Mouse (Mus musculus): ENCODE measurements at regions not wholly inside any gene's neighbourhood (a gene's known extent, or its start where the extent isn't known, plus 50 kb on each side); places are given as distances from the start of the nearest gene placed in this dataset.

DNA sequence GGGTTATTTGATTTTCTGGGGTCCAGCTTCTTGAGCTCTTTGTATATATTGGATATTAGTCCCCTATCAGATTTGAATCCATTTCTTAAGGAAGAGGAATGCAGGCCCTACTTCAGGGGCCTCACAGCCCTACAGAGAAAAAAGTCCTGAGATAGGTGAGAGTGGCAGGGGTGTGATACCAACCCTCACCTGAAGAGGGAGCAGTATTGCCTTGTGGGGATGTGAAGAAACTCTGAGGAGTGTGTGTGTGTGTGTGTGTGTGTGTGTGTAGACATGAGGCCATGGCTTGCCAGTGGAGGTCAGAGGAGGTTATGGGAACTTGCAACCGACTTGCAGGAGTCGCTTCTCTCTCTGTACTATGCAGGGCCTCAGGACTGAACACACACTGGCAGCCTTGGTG is 141.2 kb downstream of the Tex29 start:
- peak; percentile 35 for DNase-seq

DNA sequence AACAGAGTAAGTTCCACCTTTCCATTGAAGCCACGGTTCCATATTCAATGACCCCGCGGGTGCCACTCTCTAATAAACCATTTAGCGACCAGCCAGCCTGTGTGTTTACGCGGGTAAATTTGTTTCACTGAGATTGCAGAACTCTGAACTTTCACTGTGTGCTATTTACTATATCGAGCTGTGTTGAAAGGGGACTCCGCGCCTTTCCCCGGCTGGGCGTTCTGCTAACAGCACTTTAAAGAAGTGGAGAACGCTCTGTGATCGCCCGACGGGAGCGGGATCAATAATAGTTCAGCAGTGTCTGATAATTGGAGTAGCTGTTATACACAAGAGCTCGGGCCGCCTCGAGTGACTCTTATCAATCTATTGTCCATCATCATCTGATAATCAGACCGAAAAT is 149.8 kb downstream of the Tex29 start:
- no peak for DNase-seq

DNA sequence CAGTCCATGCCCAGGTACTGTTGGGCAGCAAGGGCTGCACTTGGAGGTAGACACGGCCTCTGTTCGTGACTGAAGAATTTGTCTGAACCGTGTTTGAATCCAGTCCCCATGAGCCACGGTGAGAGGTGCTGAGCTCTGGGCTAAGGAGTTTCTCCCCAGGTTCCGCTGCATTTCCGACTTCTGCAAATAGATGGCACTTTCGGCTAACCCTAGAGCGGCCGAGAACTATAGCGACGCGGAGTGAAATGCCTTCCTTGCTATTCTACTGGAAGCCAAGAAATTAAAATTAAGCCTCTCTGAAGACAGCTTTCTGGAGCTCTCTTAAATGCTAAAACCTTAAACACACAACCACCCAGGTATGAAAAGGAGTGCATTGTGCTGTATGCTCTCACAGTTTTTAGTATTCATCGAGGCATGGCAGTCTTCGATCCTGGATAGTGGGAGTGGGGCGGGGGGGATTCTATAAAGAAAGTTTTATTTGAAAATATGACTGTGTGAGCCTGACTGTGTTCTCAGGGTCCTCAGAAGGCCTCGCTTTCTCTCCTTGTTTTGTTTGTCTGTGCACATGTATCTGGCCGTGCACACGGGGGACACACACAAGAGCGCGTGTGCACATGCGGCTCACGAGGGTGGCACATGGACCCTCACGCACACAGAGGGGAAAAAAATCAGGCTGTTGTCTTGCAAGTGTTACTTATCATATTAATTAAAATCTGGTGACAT is 159.6 kb downstream of the Tex29 start:
- peak; percentile 71 for DNase-seq

DNA sequence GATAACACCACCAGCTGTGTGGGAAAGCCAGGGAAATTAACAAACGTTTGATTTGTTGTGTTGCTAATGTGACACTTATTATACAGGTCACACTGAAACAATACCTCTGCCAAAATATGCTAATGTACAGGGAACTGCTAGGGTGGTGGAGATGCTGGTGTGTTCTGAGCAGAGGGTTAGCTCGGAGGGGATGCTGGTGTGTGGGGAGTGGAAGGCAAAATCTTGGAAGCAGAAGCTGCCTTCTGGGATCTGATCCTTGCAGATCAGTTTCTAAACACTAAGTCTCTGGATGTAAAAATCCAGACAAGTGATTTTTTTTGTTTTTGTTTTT is 160.2 kb downstream of the Tex29 start:
- no peak for DNase-seq

DNA sequence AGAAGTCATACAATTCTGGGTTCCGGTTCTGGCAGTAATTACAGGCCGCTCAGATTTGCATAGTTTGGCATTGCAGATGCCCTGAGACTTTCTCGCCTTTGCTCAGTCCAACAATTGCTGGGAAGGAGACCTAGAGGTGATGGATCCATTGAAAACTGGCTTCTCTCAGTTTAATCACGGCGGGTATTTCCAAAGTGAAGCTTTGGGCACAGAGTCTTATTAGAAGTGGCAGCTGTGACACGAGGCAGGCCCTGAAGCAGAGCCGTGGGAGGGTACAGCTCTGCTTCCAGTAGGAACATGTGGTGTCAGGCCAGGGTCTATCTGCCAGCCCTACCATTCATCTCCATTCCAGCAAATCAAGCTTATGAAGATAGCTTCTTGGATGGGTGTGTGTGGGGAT is 164.0 kb downstream of the Tex29 start:
- DNase-seq, result no peak

DNA sequence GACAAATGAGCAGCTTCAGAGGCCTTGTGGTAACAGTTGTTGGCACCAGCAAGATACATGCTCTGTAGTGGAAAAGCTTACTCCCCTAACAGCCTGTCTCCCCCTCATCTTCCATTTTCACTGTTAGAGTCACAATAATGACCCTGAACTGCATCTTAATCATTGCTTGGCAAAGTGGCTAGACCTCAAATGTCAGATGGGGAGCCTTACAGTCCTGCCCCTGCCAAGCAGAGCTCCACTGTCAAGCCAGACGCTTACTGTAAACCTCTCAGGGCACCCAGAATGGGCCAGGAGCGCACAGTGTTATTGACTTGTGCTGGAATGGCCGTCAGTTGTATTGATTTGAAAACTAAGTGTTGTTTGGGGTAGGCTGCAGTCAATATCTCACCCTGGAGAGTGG is 172.5 kb downstream of the Tex29 start:
- DNase-seq, result no peak

DNA sequence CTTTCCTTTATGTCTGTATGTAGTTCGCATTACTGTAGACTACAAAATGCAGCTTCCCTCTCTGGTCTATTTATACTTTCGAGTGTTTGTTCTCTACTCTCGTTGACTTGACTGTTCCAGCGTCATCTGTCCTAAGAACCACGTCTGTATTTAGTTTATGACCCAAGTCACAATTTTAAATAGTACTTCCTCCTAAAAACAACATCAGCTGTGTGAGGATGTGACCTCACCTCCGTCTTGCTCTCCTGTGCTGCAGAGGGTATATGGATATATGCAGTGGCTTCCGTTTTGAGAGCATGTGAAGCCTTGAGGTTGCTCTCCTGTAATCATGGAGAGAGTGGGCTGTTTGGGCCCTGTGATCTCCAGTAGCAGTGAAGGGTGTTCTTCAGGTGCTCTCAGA is 177.5 kb downstream of the Tex29 start:
- peak; percentile 36 for DNase-seq

DNA sequence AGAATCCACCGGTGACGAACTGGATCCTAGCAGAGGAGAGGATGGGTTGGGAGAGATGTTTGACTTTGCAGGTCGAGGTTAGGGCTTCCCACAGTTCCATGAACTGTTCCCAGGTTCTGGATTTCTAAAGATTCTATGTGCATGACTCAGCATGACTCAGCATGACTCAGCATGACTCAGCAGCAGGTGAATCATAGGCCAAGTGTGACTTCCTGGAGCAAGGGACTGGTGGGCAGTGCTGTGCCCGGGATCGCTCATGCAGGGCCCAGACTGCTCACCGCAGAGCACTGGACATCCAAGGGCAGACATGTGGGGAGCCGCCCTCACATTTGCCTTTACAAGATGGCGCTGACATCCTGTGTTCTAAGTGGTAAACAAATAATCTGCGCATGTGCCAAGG is 179.0 kb downstream of the Tex29 start:
- DNase-seq, result no peak

DNA sequence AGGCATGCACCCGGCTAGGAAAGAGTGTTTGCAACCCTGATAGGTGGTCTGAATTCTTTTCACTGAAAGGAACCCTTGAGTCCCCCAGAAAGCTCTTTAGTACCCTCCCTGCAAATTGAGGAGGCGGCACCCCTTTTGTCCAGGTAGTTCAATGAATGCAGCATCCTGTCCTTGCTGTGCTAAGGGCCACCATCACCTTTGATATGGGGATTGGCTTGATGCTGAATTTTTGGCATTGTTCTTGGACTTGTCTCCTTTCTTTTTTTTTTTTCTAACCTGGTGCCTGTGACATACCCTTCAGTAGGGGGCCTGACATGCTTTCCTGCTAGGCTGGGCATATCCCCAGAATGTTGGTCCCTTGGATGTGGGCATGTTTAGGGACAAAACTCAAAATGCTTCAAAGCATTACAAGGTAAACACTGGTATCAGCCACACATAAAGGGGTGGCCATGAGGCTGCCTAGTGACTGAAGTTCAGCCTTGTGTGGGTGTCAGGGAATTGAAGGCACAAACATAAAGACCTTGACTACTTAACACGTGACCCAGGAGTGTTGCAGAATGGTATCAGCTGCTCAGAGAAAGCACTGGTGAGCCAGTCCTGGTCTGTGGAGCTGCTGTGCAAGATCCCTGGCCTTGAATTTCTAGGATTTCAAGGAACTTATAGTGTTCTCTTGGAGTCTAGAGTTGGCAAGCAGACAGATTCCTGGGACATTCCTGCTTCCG is 183.6 kb downstream of the Tex29 start:
- no peak for DNase-seq

DNA sequence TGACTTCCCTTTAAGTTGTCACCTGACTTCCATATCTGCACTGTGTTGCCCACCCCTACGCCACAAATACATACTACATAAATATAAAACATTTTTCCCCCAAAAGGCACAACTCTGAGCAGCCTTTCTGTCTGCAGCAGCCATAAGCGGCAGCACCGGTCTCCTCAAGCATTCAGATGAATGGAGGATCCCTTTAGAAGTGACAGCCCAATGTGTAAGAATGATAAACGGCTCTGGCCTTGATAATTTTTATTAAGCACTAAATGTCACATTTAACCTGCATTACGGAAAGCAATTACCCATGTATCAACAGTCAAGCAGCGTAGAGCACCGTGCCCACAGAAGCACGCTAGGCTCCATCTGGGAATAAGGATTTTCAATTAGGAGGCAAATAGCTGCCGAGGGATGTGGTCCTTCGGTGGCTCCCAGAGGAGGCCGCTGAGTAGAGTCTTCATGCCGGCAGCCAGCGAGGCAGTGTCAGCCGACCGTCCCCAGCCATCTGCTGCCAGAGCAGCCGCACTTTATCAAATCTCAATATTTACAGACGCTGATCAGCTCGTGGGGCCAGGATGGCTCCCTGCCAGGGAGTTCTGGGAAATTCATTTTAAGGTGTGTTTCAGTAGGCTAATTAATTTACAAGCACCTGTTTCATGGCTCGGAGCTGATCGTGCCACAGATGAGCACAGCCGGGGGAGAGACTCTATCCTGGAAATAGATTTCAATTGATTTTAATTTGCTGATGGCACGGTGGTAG is 190.3 kb downstream of the Tex29 start:
- DNase-seq, result no peak

DNA sequence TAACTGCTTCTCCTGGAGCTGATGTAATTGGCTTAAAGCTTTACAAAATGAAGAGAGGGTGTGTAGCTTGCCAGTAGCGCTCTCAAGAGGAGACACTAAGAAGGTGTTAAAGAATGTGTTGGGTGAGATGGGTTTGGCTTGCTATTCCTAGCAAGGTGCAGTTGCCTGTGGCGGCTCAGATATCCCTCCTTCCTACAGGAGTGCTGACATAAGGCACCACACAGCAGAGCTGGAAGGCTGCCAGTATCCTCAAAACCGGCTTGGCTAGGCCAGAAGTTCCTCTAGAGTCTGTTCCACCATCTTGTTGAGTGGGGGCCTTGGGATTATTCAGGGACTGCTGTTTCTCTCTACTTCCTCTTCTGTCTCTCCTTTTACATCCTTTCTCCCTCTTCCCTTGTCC is 191.5 kb downstream of the Tex29 start:
- peak; percentile 51 for DNase-seq

DNA sequence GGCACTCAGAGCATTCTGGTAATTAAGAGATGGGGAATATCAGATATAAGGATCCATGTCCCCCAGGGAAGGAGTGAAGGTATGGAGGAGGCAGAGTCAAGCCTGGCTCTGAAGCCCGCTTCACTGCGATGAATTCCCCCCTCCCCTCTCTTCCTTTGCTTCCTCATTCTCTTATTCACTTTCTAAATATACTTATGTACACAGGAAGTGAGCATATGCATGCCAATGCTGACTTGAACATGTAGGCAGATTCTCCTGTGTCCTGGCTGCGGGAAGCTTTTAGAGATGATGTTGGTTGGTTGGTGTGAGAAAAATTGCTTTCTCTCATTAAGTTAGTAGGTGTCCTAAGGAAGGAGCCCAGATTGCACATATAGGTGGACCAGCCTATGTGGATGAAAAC is 192.1 kb downstream of the Tex29 start:
- no peak for DNase-seq

DNA sequence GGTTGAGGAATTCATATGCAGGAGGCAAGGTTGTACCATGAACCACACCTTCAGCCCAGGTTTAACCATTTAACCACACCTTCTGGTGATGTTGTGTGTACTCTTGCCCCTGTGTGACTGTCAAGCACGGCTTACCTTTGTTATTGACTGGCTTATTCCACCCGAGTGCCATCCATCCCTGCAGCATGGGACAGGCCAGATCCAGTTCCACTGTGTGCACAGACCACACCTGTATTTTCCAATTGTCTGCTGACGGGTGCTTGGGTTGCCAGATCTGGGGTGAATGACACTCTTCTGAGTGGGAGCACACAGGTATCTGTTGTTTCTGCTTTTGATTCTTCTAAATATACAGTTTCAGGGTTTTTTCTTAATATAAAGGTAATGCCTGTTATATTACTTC is 196.1 kb downstream of the Tex29 start:
- no peak for DNase-seq

DNA sequence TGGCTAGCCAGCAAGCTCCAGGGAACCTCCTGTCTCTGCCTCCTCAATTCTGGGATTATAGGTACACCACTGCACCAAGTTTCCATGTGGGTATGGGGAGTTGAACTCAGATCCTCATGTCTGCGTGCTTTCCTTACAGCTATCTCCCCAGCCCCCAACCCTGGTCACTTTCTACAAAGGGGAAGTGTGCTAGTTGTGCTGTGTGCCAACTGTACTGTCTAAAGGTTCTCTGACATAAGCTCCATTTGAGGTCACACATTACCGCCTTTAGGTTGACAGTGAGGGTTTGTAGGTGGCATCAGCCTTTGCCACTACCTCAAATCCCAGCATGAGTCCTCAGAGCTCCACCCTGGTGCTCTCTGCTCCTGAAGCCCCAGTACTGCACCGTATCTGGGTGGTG is 200.7 kb downstream of the Tex29 start:
- no peak for DNase-seq

DNA sequence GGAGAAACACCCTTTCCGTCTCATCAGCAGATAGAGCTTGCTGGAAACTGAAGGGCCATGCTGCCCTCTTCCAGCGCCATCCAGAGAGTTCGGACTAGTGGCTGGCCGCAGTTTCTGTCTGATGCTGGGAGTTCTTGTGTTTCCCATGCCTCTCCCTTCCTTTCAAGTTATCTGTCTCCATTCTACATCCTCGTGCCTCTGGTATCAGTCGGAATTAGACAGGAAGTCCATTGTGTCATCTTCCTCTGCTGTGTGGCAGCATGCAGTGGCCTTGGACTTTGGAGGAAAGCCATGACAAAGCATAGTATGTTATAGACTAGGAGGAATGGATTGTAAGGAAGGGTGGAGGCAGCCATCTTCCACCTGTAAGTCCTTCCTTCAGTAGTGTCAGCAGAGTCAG is 201.4 kb downstream of the Tex29 start:
- peak; percentile 65 for DNase-seq

DNA sequence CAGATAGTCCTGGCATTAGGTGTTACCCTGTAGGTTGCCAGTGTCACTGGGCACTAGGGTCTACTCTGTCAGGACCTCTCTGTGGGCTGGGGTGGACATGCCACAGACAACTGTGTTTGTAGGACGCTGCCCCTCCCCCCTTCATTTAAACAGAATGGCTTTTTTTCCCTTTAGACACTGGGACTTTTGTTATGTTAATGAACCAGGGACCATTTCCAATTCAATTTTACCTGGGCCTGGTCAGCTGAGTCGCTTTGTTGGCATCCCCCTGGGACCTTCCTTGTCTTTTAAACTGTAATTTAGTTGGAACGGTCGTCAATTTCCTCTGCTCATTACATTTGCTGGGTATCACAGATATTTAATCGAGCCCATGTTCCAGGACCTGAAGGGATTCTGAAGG is 210.6 kb downstream of the Tex29 start:
- DNase-seq, result no peak

DNA sequence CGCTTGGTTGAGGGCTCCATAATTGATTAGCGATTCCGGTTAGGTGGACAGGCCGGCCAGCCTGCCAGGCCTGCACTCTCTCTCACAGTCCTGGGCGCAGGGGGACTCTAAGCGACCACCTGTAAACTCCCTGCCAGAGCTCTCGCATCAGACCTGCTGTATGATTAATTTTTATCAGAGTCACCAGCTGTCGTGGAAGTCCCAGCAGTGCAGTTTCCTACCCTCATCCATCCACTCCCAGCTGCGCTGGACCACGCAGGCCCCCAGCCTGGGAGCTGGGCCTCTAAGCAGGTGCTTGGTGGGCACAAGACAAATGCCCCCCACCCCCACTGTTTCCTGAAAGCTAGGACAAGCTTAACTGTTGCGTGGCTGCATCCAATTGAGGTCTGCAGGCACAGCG is 211.1 kb downstream of the Tex29 start:
- DNase-seq, result no peak

DNA sequence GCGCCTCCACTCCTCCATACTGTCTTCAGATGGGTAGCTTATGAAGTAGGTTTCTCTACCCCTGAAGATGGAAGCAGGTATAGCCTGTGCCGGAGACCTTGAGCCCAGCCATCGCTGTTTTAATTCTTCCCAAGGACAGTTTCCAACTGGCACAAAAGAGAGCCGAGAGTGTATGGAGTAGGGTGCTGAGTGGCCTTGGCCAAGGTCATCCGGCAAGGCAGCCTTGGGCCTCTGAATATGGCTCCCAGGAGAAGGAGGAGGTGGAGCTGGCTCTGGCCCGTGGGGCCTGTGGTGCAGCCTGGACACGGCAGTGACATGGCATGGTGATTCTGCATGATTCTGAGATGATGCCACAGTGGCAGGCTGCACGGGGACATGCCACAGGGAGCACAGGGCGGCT is 215.7 kb downstream of the Tex29 start:
- DNase-seq, result no peak

DNA sequence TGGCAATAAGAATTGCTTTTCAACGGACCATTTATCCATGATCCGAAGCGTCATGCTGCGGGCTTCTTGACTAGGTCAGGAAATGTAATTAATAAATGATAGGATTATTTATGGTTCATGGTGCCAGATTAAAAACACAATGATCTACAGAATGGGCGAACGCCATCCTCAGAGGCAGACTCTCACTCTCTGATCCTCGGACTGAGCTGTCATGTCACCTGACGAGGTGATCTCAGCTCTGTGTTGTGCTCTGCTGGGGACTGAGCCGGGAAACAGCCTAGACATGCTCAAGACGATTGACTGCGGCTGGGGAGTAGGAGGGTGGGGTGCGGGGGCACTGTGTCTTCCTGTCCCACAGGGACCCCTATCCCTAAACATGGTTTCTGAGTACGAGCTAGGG is 217.4 kb upstream of the A230072I06Rik start:
- DNase-seq, result no peak

DNA sequence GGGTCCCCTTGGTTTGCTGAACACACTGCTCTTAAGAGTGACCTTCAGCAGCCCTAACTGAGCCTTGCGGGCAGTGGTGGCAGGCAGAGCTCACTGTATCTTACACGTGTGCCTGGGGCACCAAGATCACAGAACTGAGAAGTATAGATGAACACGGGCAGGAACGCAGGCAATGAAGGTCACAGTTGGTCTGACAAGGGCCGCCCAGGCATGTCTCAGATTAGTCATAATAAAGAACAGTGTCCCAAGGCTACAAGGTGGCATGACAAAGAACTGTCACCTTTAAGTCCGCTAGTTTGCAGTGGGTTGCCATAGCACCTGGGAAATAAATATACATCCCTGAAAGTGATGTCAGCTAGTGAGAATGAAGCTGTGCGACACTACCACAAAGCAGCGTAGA is 215.9 kb upstream of the A230072I06Rik start:
- no peak for DNase-seq

DNA sequence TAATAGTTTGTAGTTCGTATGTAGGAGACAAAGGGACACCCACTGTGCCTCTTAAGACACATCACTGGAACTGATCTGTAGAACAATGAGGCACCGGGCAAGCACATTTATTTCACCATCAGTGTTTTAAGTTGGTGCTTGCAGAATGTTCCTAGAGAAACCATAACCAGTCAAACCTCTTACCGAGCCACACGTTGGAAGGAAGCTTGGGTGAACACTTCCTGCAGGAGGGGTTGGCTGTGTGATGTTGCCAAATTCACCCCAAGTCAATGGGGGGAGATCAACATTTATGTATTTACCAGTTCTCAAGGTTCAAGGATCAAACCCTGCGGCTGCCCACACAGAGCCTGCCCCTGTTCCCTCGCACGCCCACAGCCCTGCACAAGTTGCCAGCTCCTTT is 214.0 kb upstream of the A230072I06Rik start:
- no peak for DNase-seq

DNA sequence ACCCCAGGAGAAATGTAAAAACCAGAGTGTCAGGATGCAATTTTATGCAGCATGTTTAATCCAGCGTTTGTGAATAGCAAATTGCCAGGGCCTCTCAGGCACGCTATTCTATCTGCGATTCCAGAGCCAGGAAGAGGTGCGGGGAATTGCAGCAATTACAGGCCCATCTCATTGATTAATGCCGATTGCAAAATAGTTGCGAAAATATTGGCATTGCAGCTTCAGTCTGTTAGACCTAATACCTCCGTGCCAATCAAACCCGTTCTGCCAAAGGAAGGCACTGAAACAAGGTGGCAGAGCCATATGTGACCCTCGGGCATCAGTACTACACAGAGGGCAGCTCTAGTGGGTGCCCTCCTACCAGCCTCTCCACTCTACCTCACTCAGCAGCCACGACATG is 212.2 kb upstream of the A230072I06Rik start:
- no peak for DNase-seq

DNA sequence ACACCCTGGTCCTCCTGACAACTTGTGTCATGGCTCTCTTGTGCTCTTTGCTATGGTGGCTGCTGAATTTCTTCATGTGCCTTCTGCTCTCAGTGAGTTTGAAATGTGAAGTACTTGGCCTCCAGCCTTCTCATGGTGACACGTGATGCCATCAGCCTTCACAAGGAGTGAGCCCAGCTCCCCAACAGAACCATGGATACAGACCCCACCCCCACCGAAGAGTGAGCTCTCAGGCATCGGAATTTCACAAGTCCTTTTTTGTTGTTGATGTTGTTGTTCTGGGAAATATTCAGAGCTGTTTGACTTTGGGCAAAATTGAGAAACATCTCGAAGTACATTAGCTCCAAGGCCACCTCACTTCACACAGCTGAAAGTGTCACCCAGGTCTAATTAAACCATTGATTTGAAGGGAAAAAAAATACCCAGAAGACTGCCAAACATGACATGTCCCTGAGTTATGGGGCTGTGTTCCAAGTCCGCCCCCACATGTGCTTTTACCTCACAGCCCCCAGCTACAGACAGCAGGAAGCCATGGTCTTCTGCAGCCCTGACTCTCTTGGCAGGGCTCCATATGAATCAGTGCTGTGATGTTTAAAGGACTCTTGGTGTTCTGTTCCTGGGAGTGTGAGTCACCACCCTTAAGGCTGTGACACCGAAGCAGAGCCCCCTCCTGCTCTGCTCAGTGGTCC is 205.2 kb upstream of the A230072I06Rik start:
- DNase-seq, result peak; percentile 83

DNA sequence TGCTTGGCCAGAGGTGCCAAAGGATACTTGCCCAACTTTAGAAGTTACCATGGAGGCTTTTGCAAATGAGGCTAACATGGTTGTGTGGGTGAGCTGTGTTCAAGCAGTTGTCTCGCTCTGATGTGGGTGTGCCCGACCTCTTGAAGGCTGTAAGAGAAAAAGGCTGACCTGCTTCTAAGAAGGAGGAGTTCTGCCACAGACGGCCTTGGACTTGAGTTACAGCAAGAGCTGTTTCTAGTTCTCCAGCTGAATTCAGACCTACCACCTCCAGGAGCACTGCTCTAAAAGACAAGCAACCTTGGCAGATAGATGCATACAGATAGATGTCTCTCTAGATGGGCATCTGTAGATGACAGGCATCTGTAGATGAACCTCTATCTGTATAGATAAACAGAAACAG is 202.7 kb upstream of the A230072I06Rik start:
- DNase-seq, result no peak

Data from lung, postnatal 36 days (tissue).